Comparison of ENCODE assay signal across 11 mouse cellular contexts in the genomic region with DNA sequence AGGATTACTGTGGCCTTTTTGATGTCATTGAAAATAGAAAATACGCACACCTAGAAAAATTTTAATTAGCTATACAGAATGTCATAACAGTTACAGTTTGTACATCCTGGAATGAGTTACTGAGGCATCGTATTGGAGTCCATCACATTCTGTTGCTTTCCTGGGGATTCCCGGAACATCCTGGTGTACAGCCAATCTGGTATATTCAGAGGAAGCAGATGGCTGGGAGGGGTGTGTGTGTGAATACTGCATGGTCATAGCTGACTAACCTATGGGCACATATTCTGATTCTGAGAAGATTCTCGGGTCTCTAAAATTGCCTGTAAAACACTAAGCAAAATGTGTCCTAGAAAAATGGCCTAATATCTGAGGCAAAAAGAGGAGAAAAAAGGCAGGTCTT. TPM values are rescaled to one million over a fixed set of nuclear protein-coding genes. Genes with fewer than 3 reads are reported as not detected.
DNase-seq lines count a peak whose midpoint lies in the region; ATAC-seq lines count a peak whose summit lies in the region.
"Had no signal": no experiment of that assay in that cellular context is flagged by ENCODE, and none has a peak within 500 bp of the region (broad histone marks: within the 10 kb centered on the region; RNA-seq: fewer than 3 reads in every experiment).

No protein-coding gene starts in this region.

- no peaks in the 10 kb centered on the region for H3K9me3 ChIP-seq in forebrain, embryonic 13.5 days (replicated peaks)
- H3K9me3 ChIP-seq: liver, embryonic 15.5 days had no signal

- 44% methylated on average over 4 of the region's 4 CpGs for WGBS in forebrain, embryonic 13.5 days

- peak overlapping the region; percentile 99 for H3K27ac ChIP-seq in forebrain, embryonic 13.5 days
- H3K27ac ChIP-seq: liver, embryonic 15.5 days had no signal

- H3K36me3 ChIP-seq in forebrain, embryonic 13.5 days (ENCODE audit: poor library complexity, severe bottlenecking), result peaks cover 21% of the 10 kb centered on the region

- peak overlapping the region; percentile 74 for H3K4me2 ChIP-seq in forebrain, embryonic 13.5 days
- H3K4me2 ChIP-seq: liver, embryonic 15.5 days had no signal

- intact Hi-C loops in left cerebral cortex, postnatal 4 days (cut with DNase I), result no loop called here

- no peak for ATAC-seq in forebrain, embryonic 13.5 days
- ATAC-seq in granulocyte monocyte progenitor cell, adult 5-6 weeks (replicated peaks; ENCODE audit: poor library complexity, severe bottlenecking), result no peak
- ATAC-seq: Patski had no signal

- H3K27me3 ChIP-seq in forebrain, embryonic 13.5 days, result no peaks in the 10 kb centered on the region
- H3K27me3 ChIP-seq: liver, embryonic 15.5 days; Patski had no signal

- peaks cover 82% of the 10 kb centered on the region for H3K4me1 ChIP-seq in forebrain, embryonic 13.5 days

- peak overlapping the region; percentile 65; the same call in 1 of the 2 replicates for H3K4me3 ChIP-seq in forebrain, embryonic 13.5 days
- H3K4me3 ChIP-seq: liver, embryonic 15.5 days had no signal

- H3K9ac ChIP-seq in forebrain, embryonic 13.5 days, result peak overlapping the region; percentile 93
- H3K9ac ChIP-seq: liver, embryonic 15.5 days had no signal

- peak; percentile 79 for DNase-seq in right cerebral cortex, adult 18-20 months
- no peak for DNase-seq in right cerebral cortex, postnatal 4 days
- peak; percentile 60 for DNase-seq in left cerebral cortex, postnatal 4 days
- no peak for DNase-seq in thymus, postnatal 10 days (ENCODE audit: low spot score in 2 of 2)
- DNase-seq in spleen, postnatal 36 days (ENCODE audit: low spot score in 2 of 2), result no peak
- no peak for DNase-seq in kidney, adult 11 months
- DNase-seq: embryo, embryonic 11 days had no signal

RNA-seq across cellular contexts. Expression of gene Tmem253, which starts 3.4 kb away (rescaled TPM):
- polyA plus RNA-seq in forebrain, embryonic 13.5 days (2015; fragmentation: Nextera tagmentation; extraction: Ambion mirVana), result 0.63 and 0.96 TPM in 2 replicates
- under 1 TPM in 1 of 2 experiments, not detected in 1; 0.38 TPM for total RNA-seq in left cerebral cortex, postnatal 4 days (2021)
- total RNA-seq in granulocyte monocyte progenitor cell, adult 5-6 weeks (2014; fragmentation: Nextera tagmentation), result not detected in 2 replicates
- not detected in 2 replicates for total RNA-seq in granulocyte monocyte progenitor cell, adult 5-6 weeks (2017)

RNA-seq across cellular contexts. Expression of gene Zfp219, which starts 8.4 kb away (rescaled TPM):
- 52.3 and 58.6 TPM in 2 replicates for polyA plus RNA-seq in forebrain, embryonic 13.5 days (2015; fragmentation: Nextera tagmentation; extraction: Ambion mirVana)
- 10 to 100 TPM; 32.3 to 36.7 TPM for total RNA-seq in left cerebral cortex, postnatal 4 days (2021)
- 11.3 and 20.1 TPM in 2 replicates for total RNA-seq in granulocyte monocyte progenitor cell, adult 5-6 weeks (2014; fragmentation: Nextera tagmentation)
- total RNA-seq in granulocyte monocyte progenitor cell, adult 5-6 weeks (2017), result 13.6 and 17.0 TPM in 2 replicates

RNA-seq across cellular contexts. Expression of gene Arhgef40, which starts 27.6 kb away (rescaled TPM):
- polyA plus RNA-seq in forebrain, embryonic 13.5 days (2015; fragmentation: Nextera tagmentation; extraction: Ambion mirVana), result 75.9 and 84.7 TPM in 2 replicates
- total RNA-seq in left cerebral cortex, postnatal 4 days (2021), result 10 to 100 TPM; 59.8 to 68.1 TPM
- 8.6 and 14.9 TPM in 2 replicates for total RNA-seq in granulocyte monocyte progenitor cell, adult 5-6 weeks (2014; fragmentation: Nextera tagmentation)
- total RNA-seq in granulocyte monocyte progenitor cell, adult 5-6 weeks (2017), result 10.8 and 11.4 TPM in 2 replicates

RNA-seq across cellular contexts. Expression of gene Olfr221, which starts 30.2 kb away (rescaled TPM):
- polyA plus RNA-seq in forebrain, embryonic 13.5 days (2015; fragmentation: Nextera tagmentation; extraction: Ambion mirVana), result not detected in 2 replicates
- total RNA-seq in left cerebral cortex, postnatal 4 days (2021), result not detected
- total RNA-seq in granulocyte monocyte progenitor cell, adult 5-6 weeks (2014; fragmentation: Nextera tagmentation), result not detected in 2 replicates
- not detected in 2 replicates for total RNA-seq in granulocyte monocyte progenitor cell, adult 5-6 weeks (2017)
- polyA plus RNA-seq: liver, embryonic 15.5 days; Patski had no signal

Comparison
In these comparisons a context has a peak if more than half of its experiments do, and no peak if none do; other contexts are left out.
1. DNase-seq: peak in right cerebral cortex, adult 18-20 months (single experiment) and left cerebral cortex, postnatal 4 days (single experiment); none in right cerebral cortex, postnatal 4 days (single experiment), thymus, postnatal 10 days (0 of 2), spleen, postnatal 36 days (0 of 2) and kidney, adult 11 months (single experiment).